Mouse (Mus musculus) heart, postnatal 0 days (tissue): ENCODE data around the gene Alg9.

Experiments used
- CTCF ChIP-seq: IDR thresholded peaks from 2 replicates; pipeline ENCODE4 v1.5.1; 2016; ENCODE audit warnings: antibody characterized with exemption, control low read depth, low read depth
- EP300 ChIP-seq: IDR thresholded peaks from 2 replicates; pipeline ENCODE4 v1.6.1; 2016; ENCODE audit warnings: antibody characterized with exemption, low read depth

DNA sequence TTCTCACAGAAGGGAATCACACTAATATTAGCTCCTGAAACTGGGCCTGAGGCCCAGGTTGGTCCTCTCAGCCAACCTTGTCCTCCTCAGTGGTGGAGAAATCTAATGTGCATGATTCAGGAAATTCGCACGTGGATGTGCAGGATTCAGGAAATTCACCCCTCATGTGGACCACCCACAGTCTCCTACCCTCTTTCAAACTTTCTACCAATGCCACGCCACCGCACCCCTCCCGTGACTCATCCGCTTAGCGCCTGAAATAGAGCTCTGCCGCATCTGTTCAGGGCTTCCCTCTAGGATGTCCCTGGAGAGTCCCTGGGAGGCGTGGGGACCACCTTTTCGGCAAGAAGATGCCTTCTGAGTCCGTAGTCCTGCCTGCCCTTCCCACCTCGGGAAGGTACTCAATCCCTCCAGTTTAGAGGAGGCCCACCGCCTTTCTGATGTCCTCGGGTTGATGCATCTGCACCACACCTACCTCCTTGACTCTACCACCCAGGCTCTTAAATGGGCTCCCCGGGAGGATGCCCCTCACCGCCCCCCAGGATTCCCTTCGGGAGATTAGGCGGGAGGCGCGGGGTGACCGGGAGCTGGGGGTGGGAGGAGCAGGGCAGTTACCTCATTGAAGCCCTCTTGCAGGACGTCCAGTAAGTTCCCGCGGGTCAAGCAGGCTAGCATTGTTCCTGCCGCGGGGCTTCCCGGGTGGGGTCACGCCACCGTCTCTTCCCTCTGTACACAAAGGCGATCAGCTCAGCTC lies 47.5 kb upstream of the Alg9 start:
- TF ChIP-seq CTCF (no peak), EP300 (no peak)
